Mouse (Mus musculus): ENCODE results near the gene Olfr370.

Olfr370 gene

GRCm38 (mm10) chr8:83576516-83576895 lies 40.9 kb downstream of the Olfr370 start:
- no peak for DNase-seq

GRCm38 (mm10) chr8:83576921-83577320 lies 41.3 kb downstream of the Olfr370 start:
- DNase-seq, result no peak

- DNase-seq, result no peak
Observed at GRCm38 (mm10) chr8:83577384-83577791, 41.8 kb downstream of the Olfr370 start.

- DNase-seq, result no peak
Observed at GRCm38 (mm10) chr8:83578131-83579055, 42.8 kb downstream of the Olfr370 start.

- no peak for DNase-seq
Observed at GRCm38 (mm10) chr8:83579676-83580075, 44.1 kb downstream of the Olfr370 start.

GRCm38 (mm10) chr8:83580826-83581225 lies 45.2 kb downstream of the Olfr370 start:
- no peak for DNase-seq

- DNase-seq, result no peak
Observed at GRCm38 (mm10) chr8:83582226-83582625, 46.6 kb downstream of the Olfr370 start.

- no peak for DNase-seq
Observed at GRCm38 (mm10) chr8:83583236-83583635, 47.7 kb downstream of the Olfr370 start.

- peak; percentile 16 for DNase-seq
Observed at GRCm38 (mm10) chr8:83584771-83585170, 49.2 kb downstream of the Olfr370 start.

- DNase-seq, result no peak
Observed at GRCm38 (mm10) chr8:83585333-83585732, 49.8 kb downstream of the Olfr370 start.

- DNase-seq, result no peak
Observed at GRCm38 (mm10) chr8:83587644-83588043, 52.1 kb downstream of the Olfr370 start.

GRCm38 (mm10) chr8:83588886-83589285 lies 53.3 kb downstream of the Olfr370 start:
- no peak for DNase-seq

GRCm38 (mm10) chr8:83590488-83591023 lies 55.0 kb downstream of the Olfr370 start:
- no peak for DNase-seq

GRCm38 (mm10) chr8:83592682-83593081 lies 57.1 kb downstream of the Olfr370 start:
- DNase-seq, result peak; percentile 53

- DNase-seq, result peak; percentile 16
Observed at GRCm38 (mm10) chr8:83593325-83594166, 58.0 kb downstream of the Olfr370 start.

GRCm38 (mm10) chr8:83594167-83595049 lies 58.8 kb downstream of the Olfr370 start:
- DNase-seq, result peak; percentile 100
